Mouse (Mus musculus): Measurements from ENCODE around the gene Map3k21. TPM values are rescaled to one million over a fixed set of nuclear protein-coding genes. Genes with fewer than 3 reads are reported as not detected.

The Map3k21 gene
- polyA plus RNA-seq, 1 experiment from 2014 or later = 5.3 TPM

DNA sequence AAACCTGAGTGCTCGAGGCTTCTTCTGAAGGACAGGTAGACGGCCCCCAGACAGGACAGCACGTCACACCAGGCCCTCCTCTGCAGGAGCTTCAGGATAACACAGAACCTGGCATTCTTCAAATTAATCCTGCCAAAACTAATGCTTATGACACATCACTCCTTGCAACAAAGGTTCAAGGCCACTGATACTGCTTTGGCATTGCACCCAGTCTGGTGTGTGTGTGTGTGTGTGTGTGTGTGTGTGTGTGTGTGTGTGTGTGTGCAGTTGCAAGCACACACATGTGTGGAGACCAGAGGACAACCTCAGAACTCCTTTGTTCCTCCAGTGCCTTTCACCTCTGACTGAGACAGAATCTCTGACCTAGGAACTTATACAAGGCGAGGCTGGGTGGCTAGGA is 3.0 kb downstream of the Map3k21 start:
- H3K27me3 ChIP-seq (ENCODE audit: insufficient read depth, low read length) = peaks cover 46% of the 10 kb centered on the region
- no peak for TF ChIP-seq CTCF (IDR thresholded peaks at IDR 0.05; ENCODE audit: low read depth)
- H3K36me3 ChIP-seq (ENCODE audit: insufficient read depth) = no peaks in the 10 kb centered on the region
- ATAC-seq (ENCODE audit: insufficient read depth) (no peak), DNase-seq (no peak)
- H3K27ac ChIP-seq (ENCODE audit: low read depth) = peak overlapping the region; percentile 73
- no peak overlapping the region for H3K4me3 ChIP-seq (ENCODE audit: low read depth, low read length)
- no peak overlapping the region for H3K9ac ChIP-seq
- H3K4me1 ChIP-seq (ENCODE audit: insufficient read depth) = no peaks in the 10 kb centered on the region
- H3K9me3 ChIP-seq (ENCODE audit: low read depth, low read length) = no peaks in the 10 kb centered on the region
- H3K4me2 ChIP-seq = peak overlapping the region; percentile 76
- WGBS = 68% methylated on average over 4 of the region's 4 CpGs

DNA sequence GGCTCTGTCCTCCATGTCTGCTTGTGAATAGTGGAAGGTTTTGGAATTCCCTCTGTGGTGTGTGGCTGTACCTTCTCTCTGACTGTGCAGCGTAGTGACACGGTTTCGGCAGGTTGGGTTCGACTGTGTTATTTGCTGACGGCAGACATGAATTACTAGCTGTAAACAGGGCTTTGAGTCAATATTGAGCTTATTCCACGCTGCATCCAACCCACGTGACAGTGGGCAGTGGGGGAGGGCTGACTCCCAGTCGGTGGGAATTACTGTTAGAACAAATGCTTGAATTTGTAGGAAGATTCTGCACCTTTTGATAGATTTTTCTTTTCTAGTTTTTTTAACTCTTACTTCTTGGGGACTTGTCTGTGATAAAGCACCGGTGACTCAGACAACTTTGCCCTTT is 4.1 kb downstream of the Map3k21 start:
- TF ChIP-seq CTCF (IDR thresholded peaks at IDR 0.05; ENCODE audit: low read depth) = no peak
- no peak overlapping the region for H3K4me3 ChIP-seq (ENCODE audit: low read depth, low read length)
- WGBS = 57% methylated on average over 9 of the region's 9 CpGs
- H3K36me3 ChIP-seq (ENCODE audit: insufficient read depth) = no peaks in the 10 kb centered on the region
- H3K27ac ChIP-seq (ENCODE audit: low read depth) = no peak overlapping the region
- ATAC-seq (ENCODE audit: insufficient read depth) = no peak
- H3K4me1 ChIP-seq (ENCODE audit: insufficient read depth) = no peaks in the 10 kb centered on the region
- H3K9me3 ChIP-seq (ENCODE audit: low read depth, low read length) = no peaks in the 10 kb centered on the region
- H3K4me2 ChIP-seq = peak overlapping the region; percentile 76; the same call in 1 of the 2 replicates
- H3K27me3 ChIP-seq (ENCODE audit: insufficient read depth, low read length) = peaks cover 37% of the 10 kb centered on the region
- no peak overlapping the region for H3K9ac ChIP-seq
- no peak for DNase-seq

DNA sequence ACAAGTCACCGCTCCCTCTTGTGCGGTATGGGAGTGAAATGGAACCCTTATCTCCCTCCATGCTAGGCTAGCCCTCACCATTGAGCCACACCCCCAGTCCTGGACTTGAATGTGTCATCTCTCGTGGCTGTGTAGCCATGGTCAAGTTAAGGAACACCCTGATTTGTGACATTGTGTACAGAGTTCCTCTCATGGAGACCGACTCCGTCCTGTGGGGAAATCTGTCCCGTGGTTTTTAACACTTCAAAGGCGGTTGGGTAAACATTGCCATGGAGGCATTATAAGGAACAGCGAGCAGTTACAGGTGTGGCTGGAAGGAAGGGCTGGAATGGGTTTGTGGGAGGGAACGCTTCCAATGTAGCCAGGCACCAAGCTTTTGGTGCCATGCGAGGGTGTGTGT is 6.8 kb downstream of the Map3k21 start:
- no peak for TF ChIP-seq CTCF (IDR thresholded peaks at IDR 0.05; ENCODE audit: low read depth)
- Histone ChIP-seq H3K9ac (no peak overlapping the region), H3K4me2 (no peak overlapping the region), H3K4me3 (ENCODE audit: low read depth, low read length) (no peak overlapping the region), H3K27me3 (ENCODE audit: insufficient read depth, low read length) (peaks cover 11% of the 10 kb centered on the region; the same call in 1 of the 2 replicates), H3K36me3 (ENCODE audit: insufficient read depth) (no peaks in the 10 kb centered on the region), H3K4me1 (ENCODE audit: insufficient read depth) (no peaks in the 10 kb centered on the region), H3K27ac (ENCODE audit: low read depth) (no peak overlapping the region), H3K9me3 (ENCODE audit: low read depth, low read length) (no peaks in the 10 kb centered on the region)
- ATAC-seq (ENCODE audit: insufficient read depth) (no peak), DNase-seq (peak; percentile 32)
- WGBS = 34% methylated on average over 10 of the region's 10 CpGs

DNA sequence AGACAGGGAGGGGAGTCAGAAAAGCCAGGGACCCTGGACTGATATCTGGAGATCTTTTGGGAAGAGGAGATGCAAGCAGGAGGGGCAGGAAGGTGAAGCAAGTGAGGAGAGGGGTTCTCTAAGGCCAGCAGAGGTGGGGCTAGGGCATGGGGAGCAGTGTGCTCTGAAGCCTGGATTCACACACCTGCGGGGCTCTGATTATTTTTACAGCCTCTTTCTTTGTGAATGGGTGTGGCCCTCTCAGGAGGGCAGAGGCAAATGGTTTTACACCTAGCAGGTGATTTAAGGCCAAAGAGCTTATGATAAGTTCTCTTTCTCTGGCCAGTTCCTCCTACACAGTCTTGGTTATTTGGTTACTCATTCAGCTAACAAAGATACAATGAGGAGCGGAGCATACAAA is 8.5 kb downstream of the Map3k21 start:
- WGBS = 66% methylated on average over 2 of the region's 2 CpGs
- Histone ChIP-seq H3K27me3 (ENCODE audit: insufficient read depth, low read length) (no peaks in the 10 kb centered on the region), H3K9me3 (ENCODE audit: low read depth, low read length) (no peaks in the 10 kb centered on the region), H3K4me3 (ENCODE audit: low read depth, low read length) (no peak overlapping the region), H3K9ac (no peak overlapping the region), H3K4me2 (no peak overlapping the region), H3K27ac (ENCODE audit: low read depth) (peak overlapping the region; percentile 83), H3K4me1 (ENCODE audit: insufficient read depth) (no peaks in the 10 kb centered on the region), H3K36me3 (ENCODE audit: insufficient read depth) (no peaks in the 10 kb centered on the region)
- no peak for TF ChIP-seq CTCF (IDR thresholded peaks at IDR 0.05; ENCODE audit: low read depth)
- ATAC-seq (ENCODE audit: insufficient read depth) (no peak), DNase-seq (no peak)

DNA sequence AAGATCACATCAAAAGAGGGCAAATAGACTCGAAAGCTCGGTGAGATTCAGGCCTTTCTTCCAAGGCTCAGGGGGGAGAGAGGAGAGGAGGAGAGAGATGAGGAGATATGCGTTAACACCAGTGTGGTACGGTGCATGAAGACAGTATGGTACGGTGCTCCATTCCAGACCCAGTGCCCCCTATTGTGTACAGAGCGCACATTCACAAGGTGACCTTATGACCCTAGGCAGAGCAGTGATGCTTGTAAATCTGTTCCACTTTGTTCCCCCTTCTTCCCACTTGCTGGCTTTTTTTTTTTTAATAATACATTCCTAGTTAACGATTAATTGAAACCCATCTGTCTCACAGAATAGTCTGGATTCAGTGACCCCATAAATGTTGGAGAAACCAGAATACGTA is 9.3 kb downstream of the Map3k21 start:
- no peak for ATAC-seq (ENCODE audit: insufficient read depth)
- no peaks in the 10 kb centered on the region for H3K4me1 ChIP-seq (ENCODE audit: insufficient read depth)
- peak overlapping the region; percentile 83 for H3K27ac ChIP-seq (ENCODE audit: low read depth)

DNA sequence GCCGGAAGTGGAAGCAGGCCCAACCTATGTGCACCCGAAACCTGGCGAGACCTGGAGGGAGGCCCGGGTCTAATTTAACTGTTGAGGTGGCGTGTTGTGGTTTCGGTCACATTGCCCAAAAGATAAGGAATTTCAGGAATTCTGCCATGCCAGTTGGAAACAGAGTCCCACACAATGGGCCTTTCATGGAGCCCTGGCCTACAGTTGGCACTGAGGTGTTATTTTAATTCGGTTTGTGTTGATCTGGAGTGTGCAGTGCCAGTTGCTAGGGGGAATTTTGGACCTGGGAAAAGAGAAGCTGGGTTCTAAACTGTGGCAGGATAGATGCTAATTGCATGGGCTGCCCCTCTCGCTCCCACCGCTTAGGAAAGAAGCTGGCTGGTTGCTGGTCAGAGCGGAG is 10.0 kb downstream of the Map3k21 start:
- no peaks in the 10 kb centered on the region for H3K4me1 ChIP-seq (ENCODE audit: insufficient read depth)
- H3K9me3 ChIP-seq (ENCODE audit: low read depth, low read length) = no peaks in the 10 kb centered on the region
- no peak overlapping the region for H3K9ac ChIP-seq
- no peak overlapping the region for H3K4me3 ChIP-seq (ENCODE audit: low read depth, low read length)
- H3K27me3 ChIP-seq (ENCODE audit: insufficient read depth, low read length) = no peaks in the 10 kb centered on the region
- TF ChIP-seq CTCF (IDR thresholded peaks at IDR 0.05; ENCODE audit: low read depth) = no peak
- WGBS = 68% methylated on average over 10 of the region's 10 CpGs
- H3K4me2 ChIP-seq = no peak overlapping the region
- DNase-seq (peak; percentile 57), ATAC-seq (ENCODE audit: insufficient read depth) (0 out of 2 replicates have a peak, but pooled peaks have one; percentile 13)
- peak overlapping the region; percentile 83 for H3K27ac ChIP-seq (ENCODE audit: low read depth)
- no peaks in the 10 kb centered on the region for H3K36me3 ChIP-seq (ENCODE audit: insufficient read depth)

More for the DNA sequence above, 9.3 kb downstream of the Map3k21 start:
- Histone ChIP-seq H3K9me3 (ENCODE audit: low read depth, low read length) (no peaks in the 10 kb centered on the region), H3K4me3 (ENCODE audit: low read depth, low read length) (no peak overlapping the region), H3K4me2 (no peak overlapping the region), H3K27me3 (ENCODE audit: insufficient read depth, low read length) (no peaks in the 10 kb centered on the region), H3K36me3 (ENCODE audit: insufficient read depth) (no peaks in the 10 kb centered on the region), H3K9ac (no peak overlapping the region)
- no peak for DNase-seq
- 53% methylated on average over 8 of the region's 8 CpGs for WGBS
- no peak for TF ChIP-seq CTCF (IDR thresholded peaks at IDR 0.05; ENCODE audit: low read depth)

DNA sequence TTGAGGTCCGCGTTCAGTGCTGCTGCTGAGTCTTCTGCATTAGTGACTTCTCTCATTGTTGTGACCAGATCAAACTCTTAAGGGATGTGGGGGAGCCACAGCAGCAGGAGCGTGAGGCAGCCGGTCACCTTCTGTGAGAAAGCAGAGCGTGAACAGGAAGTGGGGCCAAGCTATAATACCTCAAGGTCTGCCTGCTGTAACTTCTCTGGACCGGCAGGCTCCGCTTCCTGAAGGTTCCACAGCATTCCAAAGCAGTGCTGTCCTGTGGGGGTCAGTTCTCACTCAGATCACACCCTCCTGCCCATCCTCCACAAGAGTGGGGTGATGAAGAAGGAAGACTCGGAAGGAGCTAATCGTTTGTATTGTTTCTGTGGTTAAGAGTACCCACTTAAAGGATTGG is 10.5 kb downstream of the Map3k21 start:
- no peak overlapping the region for H3K4me2 ChIP-seq
- no peaks in the 10 kb centered on the region for H3K27me3 ChIP-seq (ENCODE audit: insufficient read depth, low read length)
- DNase-seq = no peak
- H3K36me3 ChIP-seq (ENCODE audit: insufficient read depth) = no peaks in the 10 kb centered on the region
- no peak for ATAC-seq (ENCODE audit: insufficient read depth)
- H3K27ac ChIP-seq (ENCODE audit: low read depth) = peak overlapping the region; percentile 83
- 40% methylated on average over 9 of the region's 9 CpGs for WGBS
- no peaks in the 10 kb centered on the region for H3K9me3 ChIP-seq (ENCODE audit: low read depth, low read length)
- no peaks in the 10 kb centered on the region for H3K4me1 ChIP-seq (ENCODE audit: insufficient read depth)
- H3K9ac ChIP-seq = no peak overlapping the region
- TF ChIP-seq CTCF (IDR thresholded peaks at IDR 0.05; ENCODE audit: low read depth) = no peak
- no peak overlapping the region for H3K4me3 ChIP-seq (ENCODE audit: low read depth, low read length)

DNA sequence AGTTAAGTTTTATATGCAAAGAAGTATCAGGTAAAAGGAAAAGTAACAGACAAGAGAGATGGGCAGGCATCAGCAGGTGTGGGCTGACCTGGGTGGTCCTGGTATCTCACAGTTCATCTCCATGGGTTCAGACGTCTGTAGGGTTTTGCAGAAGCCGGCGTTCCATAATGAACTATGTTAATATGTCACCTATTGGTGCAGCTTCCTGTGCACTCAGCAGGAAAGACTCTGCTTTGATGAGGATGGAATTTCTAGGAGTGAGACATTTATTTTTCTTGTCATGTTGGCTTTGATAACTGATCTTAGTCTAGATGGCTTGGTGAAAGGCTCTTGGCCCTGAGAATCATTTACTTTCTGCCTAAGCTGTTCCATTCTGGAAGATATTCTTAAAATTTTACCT is 12.1 kb downstream of the Map3k21 start:
- TF ChIP-seq CTCF (IDR thresholded peaks at IDR 0.05; ENCODE audit: low read depth) = no peak
- no peaks in the 10 kb centered on the region for H3K9me3 ChIP-seq (ENCODE audit: low read depth, low read length)
- WGBS = 29% methylated on average over 3 of the region's 3 CpGs
- H3K27me3 ChIP-seq (ENCODE audit: insufficient read depth, low read length) = no peaks in the 10 kb centered on the region
- H3K4me1 ChIP-seq (ENCODE audit: insufficient read depth) = no peaks in the 10 kb centered on the region
- no peak overlapping the region for H3K4me2 ChIP-seq
- H3K27ac ChIP-seq (ENCODE audit: low read depth) = no peak overlapping the region
- H3K36me3 ChIP-seq (ENCODE audit: insufficient read depth) = no peaks in the 10 kb centered on the region
- DNase-seq = peak; percentile 19
- no peak for ATAC-seq (ENCODE audit: insufficient read depth)
- H3K9ac ChIP-seq = no peak overlapping the region
- no peak overlapping the region for H3K4me3 ChIP-seq (ENCODE audit: low read depth, low read length)

Measured in lung, embryonic 14.5 days (tissue).